Mouse (Mus musculus) cerebellum, adult 2 months (tissue): Measurements from ENCODE around the gene Dscaml1.

ENCODE experiments used
- CTCF ChIP-seq: fragments of 200-500 bp; IDR thresholded peaks from 2 replicates; pipeline ENCODE4 v1.5.1; 2011; ENCODE audit warnings: low read depth, mild to moderate bottlenecking, control low read depth, low read length, moderate library complexity, borderline replicate concordance; ENCODE audit not compliant: insufficient read depth
- POLR2A ChIP-seq: fragments of 200-500 bp; IDR thresholded peaks from 2 replicates; pipeline ENCODE4 v1.6.1; 2011; ENCODE audit warnings: low read length, control low read depth, borderline replicate concordance; ENCODE audit not compliant: insufficient read depth

DNA sequence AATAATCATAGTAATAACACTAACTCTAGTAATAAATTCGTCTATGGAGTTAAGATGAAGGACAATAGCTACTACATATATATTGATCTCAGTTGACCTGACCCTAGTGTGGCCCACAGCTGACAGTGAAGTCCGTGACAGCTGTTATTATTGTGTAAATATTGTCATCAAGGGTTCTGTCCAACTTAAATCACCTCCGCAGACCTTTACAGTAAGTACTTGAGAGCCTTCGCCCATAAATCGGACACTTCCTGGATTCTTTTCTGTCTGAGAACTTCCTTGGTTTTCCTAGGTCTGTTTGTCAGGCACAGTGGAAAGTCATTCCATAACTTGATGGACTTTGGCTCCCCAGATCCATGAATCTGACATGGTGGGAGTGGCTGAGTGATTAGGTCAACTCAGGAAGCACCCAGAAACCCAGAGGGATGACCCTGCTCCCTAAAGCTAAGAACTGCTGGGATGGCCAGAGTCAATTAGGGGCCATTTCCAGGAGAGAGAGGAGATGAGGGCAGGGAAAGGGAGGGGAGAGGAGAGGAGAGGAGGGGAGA, 17.9 kb downstream of the Dscaml1 start:
- TF ChIP-seq CTCF (no peak), POLR2A (no peak)
